Mouse (Mus musculus): Measurements from ENCODE around the gene Ror2. TPM values are rescaled to one million over a fixed set of nuclear protein-coding genes. Genes with fewer than 3 reads are reported as not detected.
A peak's percentile ranks its signal among the peaks of the same experiment; 100 is the strongest.

Ror2 gene
- polyA plus RNA-seq, 1 experiment from 2014 or later = 2.2 TPM

DNA sequence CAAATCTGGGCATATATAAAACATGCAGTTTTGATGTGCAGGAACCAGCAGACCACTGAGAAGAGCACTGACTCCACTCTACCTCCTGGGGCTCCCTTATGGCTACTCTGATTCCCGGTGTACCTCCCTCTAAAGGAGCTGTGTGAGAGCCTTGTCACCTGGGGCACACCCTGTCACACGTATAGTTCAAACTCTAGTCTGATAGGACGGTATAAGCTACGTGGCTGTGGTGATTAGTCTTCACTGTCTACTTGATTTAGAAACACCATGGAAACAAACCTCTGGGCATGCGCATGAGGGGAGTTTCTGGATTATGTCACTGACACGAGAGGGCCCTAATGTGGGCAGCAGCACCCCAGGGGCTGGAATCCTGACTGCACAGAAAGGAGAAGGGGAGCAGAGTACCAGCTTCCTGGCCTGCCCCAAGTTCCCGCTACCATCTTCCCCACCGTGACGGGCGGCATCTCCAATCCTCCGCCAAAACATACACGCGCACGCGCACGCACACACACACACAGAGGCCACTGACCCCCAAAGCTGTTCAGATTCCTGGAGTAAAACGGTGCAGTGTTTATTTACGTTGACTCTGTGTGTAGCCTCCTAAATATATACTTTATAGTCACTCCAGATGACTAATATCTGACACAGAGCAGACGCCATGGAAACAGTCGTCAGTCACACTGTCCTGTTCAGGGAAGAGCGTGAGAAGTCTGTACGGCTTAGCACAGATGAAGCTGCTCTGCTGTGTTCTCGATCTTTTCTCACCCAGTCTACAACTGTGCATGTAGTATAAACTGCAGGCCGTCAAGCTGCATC is 37.1 kb downstream of the Ror2 start:
- no peak overlapping the region for H3K4me2 ChIP-seq (ENCODE audit: low read length)
- H3K4me1 ChIP-seq (ENCODE audit: control insufficient read depth, insufficient read depth, low read length) = 0 out of 2 replicates have a peak, but pooled peaks cover 2% of the 10 kb centered on the region
- 81% methylated on average over 24 of the region's 24 CpGs for WGBS
- H3K4me3 ChIP-seq (ENCODE audit: low read depth, low read length) = no peak overlapping the region
- no peaks in the 10 kb centered on the region for H3K36me3 ChIP-seq (ENCODE audit: control insufficient read depth, insufficient read depth, low read length)
- H3K9me3 ChIP-seq (replicated peaks; ENCODE audit: control insufficient read depth, low read length) = no peaks in the 10 kb centered on the region
- H3K27me3 ChIP-seq (replicated peaks; ENCODE audit: control insufficient read depth, insufficient read depth, low read length) = no peaks in the 10 kb centered on the region
- H3K27ac ChIP-seq (ENCODE audit: low read depth, low read length) = no peak overlapping the region
- no peak overlapping the region for H3K9ac ChIP-seq (ENCODE audit: low read length)
- ATAC-seq (no peak; the same call in 1 of the 2 replicates), DNase-seq (ENCODE audit: low spot score) (no peak)

DNA sequence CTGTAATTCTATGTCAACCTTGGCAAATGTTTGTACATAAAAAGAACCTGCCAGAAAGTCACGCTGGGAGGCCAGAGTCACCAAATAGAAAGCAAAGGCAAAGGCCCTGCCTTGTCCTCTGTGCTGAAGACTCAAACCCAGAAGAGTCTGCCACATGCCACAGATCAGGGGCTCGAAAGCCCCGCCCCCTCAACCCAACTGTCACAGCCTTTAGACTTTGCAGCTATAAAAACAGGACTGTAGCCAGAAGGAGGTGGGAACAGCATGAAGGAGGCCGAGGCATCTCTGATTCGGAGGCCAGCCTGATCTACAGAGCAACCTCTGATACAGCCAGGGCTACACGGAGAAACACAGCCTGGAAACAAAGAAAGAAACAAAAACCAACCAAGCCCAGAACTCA is 37.8 kb downstream of the Ror2 start:
- Histone ChIP-seq H3K4me1 (ENCODE audit: control insufficient read depth, insufficient read depth, low read length) (0 out of 2 replicates have a peak, but pooled peaks cover 2% of the 10 kb centered on the region), H3K36me3 (ENCODE audit: control insufficient read depth, insufficient read depth, low read length) (no peaks in the 10 kb centered on the region), H3K9ac (ENCODE audit: low read length) (no peak overlapping the region), H3K27me3 (replicated peaks; ENCODE audit: control insufficient read depth, insufficient read depth, low read length) (no peaks in the 10 kb centered on the region), H3K4me2 (ENCODE audit: low read length) (no peak overlapping the region), H3K4me3 (ENCODE audit: low read depth, low read length) (no peak overlapping the region), H3K27ac (ENCODE audit: low read depth, low read length) (no peak overlapping the region), H3K9me3 (replicated peaks; ENCODE audit: control insufficient read depth, low read length) (no peaks in the 10 kb centered on the region)
- no peak for DNase-seq (ENCODE audit: low spot score)
- WGBS = 56% methylated on average over 6 of the region's 6 CpGs
- ATAC-seq = no peak

DNA sequence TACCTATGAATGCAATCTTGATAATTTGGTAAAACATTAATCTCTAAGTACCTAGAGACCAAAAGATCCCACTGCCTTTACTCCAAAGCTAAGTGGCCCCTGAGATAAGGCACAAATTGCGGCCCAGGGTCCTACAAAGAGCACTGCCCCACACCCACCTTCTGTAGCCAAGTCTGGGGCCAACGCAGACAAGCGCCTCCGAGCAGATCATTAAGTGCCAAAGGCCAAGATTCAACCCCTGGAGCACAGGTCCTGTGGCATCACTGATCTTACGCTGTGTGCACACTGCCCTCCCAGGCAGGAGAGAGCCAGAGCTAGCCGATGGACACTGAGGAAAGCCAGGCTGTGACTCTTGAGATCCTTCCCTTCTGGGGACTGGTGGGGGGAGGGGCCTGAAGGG is 38.7 kb downstream of the Ror2 start:
- DNase-seq (ENCODE audit: low spot score) (no peak), ATAC-seq (no peak)
- no peaks in the 10 kb centered on the region for H3K36me3 ChIP-seq (ENCODE audit: control insufficient read depth, insufficient read depth, low read length)
- no peak overlapping the region for H3K4me3 ChIP-seq (ENCODE audit: low read depth, low read length)
- no peak overlapping the region for H3K4me2 ChIP-seq (ENCODE audit: low read length)
- H3K27ac ChIP-seq (ENCODE audit: low read depth, low read length) = no peak overlapping the region
- no peaks in the 10 kb centered on the region for H3K27me3 ChIP-seq (replicated peaks; ENCODE audit: control insufficient read depth, insufficient read depth, low read length)
- 86% methylated on average over 6 of the region's 6 CpGs for WGBS
- no peak overlapping the region for H3K9ac ChIP-seq (ENCODE audit: low read length)
- H3K4me1 ChIP-seq (ENCODE audit: control insufficient read depth, insufficient read depth, low read length) = 0 out of 2 replicates have a peak, but pooled peaks cover 2% of the 10 kb centered on the region
- H3K9me3 ChIP-seq (replicated peaks; ENCODE audit: control insufficient read depth, low read length) = peaks cover 4% of the 10 kb centered on the region; the same call in 1 of the 2 replicates

DNA sequence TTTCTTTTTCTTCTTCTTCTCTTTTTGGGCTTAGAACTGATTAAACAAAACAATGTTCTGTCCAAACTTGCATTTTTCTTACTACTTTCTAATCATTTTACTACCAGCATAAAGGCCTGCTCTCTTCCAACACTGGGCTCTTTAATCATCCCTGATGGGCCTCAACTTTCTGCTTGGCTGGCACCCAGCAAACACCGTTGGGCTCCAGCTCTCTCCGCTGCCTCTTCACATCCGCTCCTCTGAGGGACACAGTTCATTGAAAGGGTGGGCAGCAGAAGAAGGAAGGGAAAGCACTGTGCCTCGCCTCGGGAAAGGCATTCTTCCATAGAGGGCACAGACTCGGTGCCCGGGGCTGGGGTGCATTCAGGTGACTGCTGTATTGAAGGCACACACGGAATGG is 41.8 kb downstream of the Ror2 start:
- Histone ChIP-seq H3K4me2 (ENCODE audit: low read length) (no peak overlapping the region), H3K9ac (ENCODE audit: low read length) (no peak overlapping the region), H3K4me1 (ENCODE audit: control insufficient read depth, insufficient read depth, low read length) (0 out of 2 replicates have a peak, but pooled peaks cover 1% of the 10 kb centered on the region), H3K9me3 (replicated peaks; ENCODE audit: control insufficient read depth, low read length) (peaks cover 4% of the 10 kb centered on the region; the same call in 1 of the 2 replicates), H3K27me3 (replicated peaks; ENCODE audit: control insufficient read depth, insufficient read depth, low read length) (no peaks in the 10 kb centered on the region), H3K4me3 (ENCODE audit: low read depth, low read length) (no peak overlapping the region), H3K27ac (ENCODE audit: low read depth, low read length) (no peak overlapping the region), H3K36me3 (ENCODE audit: control insufficient read depth, insufficient read depth, low read length) (no peaks in the 10 kb centered on the region)
- no peak for DNase-seq (ENCODE audit: low spot score)
- no peak for ATAC-seq
- WGBS = 33% methylated on average over 8 of the region's 8 CpGs

DNA sequence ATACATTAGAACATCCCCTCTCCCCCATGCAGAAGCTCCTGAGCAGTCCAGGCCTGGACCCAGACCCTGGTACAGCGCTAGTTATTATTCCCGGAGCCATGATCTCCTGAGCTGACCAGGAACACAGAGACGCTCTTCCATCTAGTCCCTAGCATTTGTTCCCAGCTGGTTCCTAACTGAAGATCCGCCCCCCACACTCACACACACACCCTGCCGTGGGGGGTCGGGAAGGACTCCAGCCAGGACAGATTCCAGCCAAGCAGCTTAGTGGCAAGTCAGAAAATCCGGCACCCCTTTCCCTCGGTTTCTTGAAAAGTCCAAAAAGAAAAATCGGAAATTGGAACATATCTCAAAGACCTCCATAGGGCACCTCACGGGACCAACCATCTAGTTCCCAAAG is 48.5 kb downstream of the Ror2 start:
- H3K9me3 ChIP-seq (replicated peaks; ENCODE audit: control insufficient read depth, low read length) = peaks cover 2% of the 10 kb centered on the region; the same call in 1 of the 2 replicates

DNA sequence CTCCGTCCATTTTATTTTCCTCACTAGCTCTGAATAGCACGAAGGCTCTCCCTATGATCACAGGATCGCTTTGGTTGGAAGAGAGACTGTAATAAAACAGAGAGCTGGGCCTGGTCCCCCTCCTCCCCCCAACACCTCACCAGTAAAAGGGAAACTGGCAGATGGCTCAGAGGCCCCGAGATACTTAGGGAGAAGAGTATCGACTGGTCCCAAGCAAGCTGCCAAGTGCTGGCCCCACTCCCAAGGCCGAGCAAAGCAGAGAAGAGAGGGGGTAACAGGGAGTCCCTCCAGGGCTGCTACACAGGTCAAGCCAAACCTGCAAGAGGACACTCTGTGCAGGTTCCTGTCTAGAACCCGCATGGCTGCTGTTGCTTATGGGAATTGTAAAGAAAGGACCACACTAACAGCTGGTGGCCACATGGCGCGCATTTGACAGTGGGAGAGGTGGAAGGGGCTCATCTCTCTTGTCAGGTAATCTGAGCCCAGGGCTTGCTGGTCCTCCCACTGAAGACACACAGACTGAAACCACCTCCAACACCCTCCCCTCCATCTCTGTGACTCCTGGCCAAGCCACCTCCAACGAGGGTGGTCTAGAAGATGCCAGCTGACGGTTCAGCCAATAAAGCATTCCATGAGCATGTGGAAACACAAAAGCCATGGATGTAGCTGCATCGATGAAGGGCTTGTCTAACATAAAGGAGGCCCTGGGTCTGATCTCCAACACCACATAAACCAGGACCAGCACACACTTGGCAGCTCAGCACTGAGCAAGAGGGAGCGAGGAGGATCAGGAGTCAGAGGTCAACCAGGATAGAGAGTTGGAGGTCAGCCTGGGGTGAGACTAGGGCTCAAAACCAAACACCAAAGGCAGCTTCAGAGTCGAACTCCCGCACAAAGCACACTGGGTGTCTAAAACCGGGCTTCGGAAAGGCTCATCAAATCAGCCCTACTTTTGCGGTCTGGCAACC is 49.2 kb downstream of the Ror2 start:
- peak overlapping the region; percentile 1; the same call in 1 of the 2 replicates for H3K4me2 ChIP-seq (ENCODE audit: low read length)
- no peak overlapping the region for H3K4me3 ChIP-seq (ENCODE audit: low read depth, low read length)
- peak; percentile 86 for DNase-seq (ENCODE audit: low spot score)
- H3K9ac ChIP-seq (ENCODE audit: low read length) = no peak overlapping the region
- H3K27me3 ChIP-seq (replicated peaks; ENCODE audit: control insufficient read depth, insufficient read depth, low read length) = no peaks in the 10 kb centered on the region
- no peaks in the 10 kb centered on the region for H3K9me3 ChIP-seq (replicated peaks; ENCODE audit: control insufficient read depth, low read length)
- peak; percentile 83 for ATAC-seq
- H3K4me1 ChIP-seq (ENCODE audit: control insufficient read depth, insufficient read depth, low read length) = peaks cover 42% of the 10 kb centered on the region
- H3K36me3 ChIP-seq (ENCODE audit: control insufficient read depth, insufficient read depth, low read length) = no peaks in the 10 kb centered on the region
- WGBS = 39% methylated on average over 18 of the region's 18 CpGs
- H3K27ac ChIP-seq (ENCODE audit: low read depth, low read length) = peak overlapping the region; percentile 59

More for the DNA sequence above, 48.5 kb downstream of the Ror2 start:
- H3K4me2 ChIP-seq (ENCODE audit: low read length) = no peak overlapping the region
- WGBS = 67% methylated on average over 10 of the region's 10 CpGs
- DNase-seq (ENCODE audit: low spot score) = no peak
- H3K27me3 ChIP-seq (replicated peaks; ENCODE audit: control insufficient read depth, insufficient read depth, low read length) = no peaks in the 10 kb centered on the region
- H3K4me3 ChIP-seq (ENCODE audit: low read depth, low read length) = no peak overlapping the region
- no peaks in the 10 kb centered on the region for H3K36me3 ChIP-seq (ENCODE audit: control insufficient read depth, insufficient read depth, low read length)
- no peak for ATAC-seq
- H3K4me1 ChIP-seq (ENCODE audit: control insufficient read depth, insufficient read depth, low read length) = peaks cover 41% of the 10 kb centered on the region
- no peak overlapping the region for H3K27ac ChIP-seq (ENCODE audit: low read depth, low read length)
- no peak overlapping the region for H3K9ac ChIP-seq (ENCODE audit: low read length)

DNA sequence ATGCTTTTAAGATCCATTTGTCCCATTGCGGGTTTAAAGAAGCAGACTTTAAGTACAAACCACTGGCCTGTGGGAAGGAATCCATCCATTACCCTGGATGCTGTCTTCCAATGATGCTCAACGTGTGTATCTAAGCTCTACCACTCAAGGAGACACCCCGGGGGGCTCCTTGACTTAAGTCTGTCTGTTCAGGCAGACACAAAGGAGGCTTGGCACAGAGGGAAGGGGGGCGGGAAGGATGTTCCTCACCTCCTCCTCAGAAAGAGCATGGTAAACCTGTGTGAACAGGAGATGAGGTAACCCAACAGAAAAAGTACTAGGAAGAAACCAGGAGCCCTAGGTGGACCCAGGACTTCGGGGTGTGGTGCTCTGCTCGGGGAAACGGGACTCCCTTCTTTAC is 50.0 kb downstream of the Ror2 start:
- H3K9ac ChIP-seq (ENCODE audit: low read length) = no peak overlapping the region
- no peaks in the 10 kb centered on the region for H3K36me3 ChIP-seq (ENCODE audit: control insufficient read depth, insufficient read depth, low read length)
- ATAC-seq (0 out of 2 replicates have a peak, but pooled peaks have one; percentile 16), DNase-seq (ENCODE audit: low spot score) (no peak)
- H3K4me2 ChIP-seq (ENCODE audit: low read length) = peak overlapping the region; percentile 1; the same call in 1 of the 2 replicates
- no peaks in the 10 kb centered on the region for H3K27me3 ChIP-seq (replicated peaks; ENCODE audit: control insufficient read depth, insufficient read depth, low read length)
- 15% methylated on average over 7 of the region's 7 CpGs for WGBS
- no peaks in the 10 kb centered on the region for H3K9me3 ChIP-seq (replicated peaks; ENCODE audit: control insufficient read depth, low read length)
- H3K4me1 ChIP-seq (ENCODE audit: control insufficient read depth, insufficient read depth, low read length) = peaks cover 46% of the 10 kb centered on the region
- H3K27ac ChIP-seq (ENCODE audit: low read depth, low read length) = peak overlapping the region; percentile 59
- no peak overlapping the region for H3K4me3 ChIP-seq (ENCODE audit: low read depth, low read length)

DNA sequence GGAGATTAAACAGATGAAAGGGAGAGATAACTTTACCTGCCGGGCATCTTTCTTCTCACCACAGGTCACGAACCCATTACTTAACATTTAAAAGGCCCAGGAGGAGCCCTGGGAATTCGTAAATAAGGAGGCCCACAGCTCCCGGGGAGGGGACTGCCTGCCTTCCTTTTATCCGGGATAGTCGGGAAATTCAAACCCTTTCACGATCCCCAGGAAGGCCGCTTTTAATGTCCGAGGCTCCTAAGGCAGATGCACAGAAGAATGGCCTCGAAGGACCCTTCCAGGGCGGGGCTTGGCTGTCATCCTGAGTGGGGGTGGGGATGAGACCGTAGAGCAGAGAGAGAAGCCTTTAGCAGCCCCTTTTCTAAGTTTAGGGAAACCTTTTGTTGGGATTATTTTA is 51.1 kb downstream of the Ror2 start:
- ATAC-seq (no peak), DNase-seq (ENCODE audit: low spot score) (no peak)
- H3K27me3 ChIP-seq (replicated peaks; ENCODE audit: control insufficient read depth, insufficient read depth, low read length) = no peaks in the 10 kb centered on the region
- no peak overlapping the region for H3K9ac ChIP-seq (ENCODE audit: low read length)
- H3K4me1 ChIP-seq (ENCODE audit: control insufficient read depth, insufficient read depth, low read length) = peaks cover 48% of the 10 kb centered on the region
- no peaks in the 10 kb centered on the region for H3K36me3 ChIP-seq (ENCODE audit: control insufficient read depth, insufficient read depth, low read length)
- H3K4me3 ChIP-seq (ENCODE audit: low read depth, low read length) = no peak overlapping the region
- peak overlapping the region; percentile 9; the same call in 1 of the 2 replicates for H3K4me2 ChIP-seq (ENCODE audit: low read length)
- 4% methylated on average over 12 of the region's 12 CpGs for WGBS
- no peak overlapping the region for H3K27ac ChIP-seq (ENCODE audit: low read depth, low read length)
- H3K9me3 ChIP-seq (replicated peaks; ENCODE audit: control insufficient read depth, low read length) = no peaks in the 10 kb centered on the region

Data from forebrain, embryonic 14.5 days (tissue).